Mouse (Mus musculus) heart, postnatal 0 days (tissue): ENCODE results near the gene 1110032A03Rik.

Source experiments
- CTCF ChIP-seq: IDR thresholded peaks from 2 replicates; pipeline ENCODE4 v1.5.1; 2016; ENCODE audit warnings: antibody characterized with exemption, control low read depth, low read depth
- EP300 ChIP-seq: IDR thresholded peaks from 2 replicates; pipeline ENCODE4 v1.6.1; 2016; ENCODE audit warnings: antibody characterized with exemption, low read depth

DNA sequence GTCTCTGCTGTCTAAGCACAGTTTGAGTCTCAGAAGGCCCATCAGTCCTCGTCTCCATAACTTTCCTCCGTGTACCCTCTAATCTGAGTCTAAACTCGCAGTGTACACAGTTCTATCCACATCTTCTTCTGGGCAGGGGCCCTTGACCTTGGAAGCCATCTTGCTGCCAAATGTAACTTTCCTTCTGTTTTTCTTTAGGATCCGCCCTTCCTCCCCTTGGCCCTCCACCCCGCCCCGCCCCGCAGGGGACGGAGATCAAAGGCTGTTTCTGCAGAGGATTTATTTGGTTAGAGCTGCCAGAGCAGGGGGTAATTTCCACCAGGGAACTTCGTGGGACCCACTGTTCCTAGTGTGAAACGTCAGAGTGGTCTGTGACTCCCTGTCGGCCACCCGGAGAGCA, 54.3 kb downstream of the 1110032A03Rik start:
- no peak for TF ChIP-seq CTCF
- TF ChIP-seq EP300 = no peak
